In genomic region chr7:43443126-43443916, GRCm38 (mm10) we compare ENCODE assay signal across 8 mouse cellular contexts. TPM values are rescaled to one million over a fixed set of nuclear protein-coding genes. Genes with fewer than 3 reads are reported as not detected.
DNase-seq lines count a peak whose midpoint lies in the region; ATAC-seq and TF ChIP-seq lines count a peak whose summit lies in the region.

No protein-coding gene starts in this region.

- peak overlapping the region; percentile 92 for H3K4me2 ChIP-seq in heart, embryonic 13.5 days
- H3K4me2 ChIP-seq in kidney, postnatal 0 days (ENCODE audit: low read length): peak overlapping the region; percentile 80
- H3K4me2 ChIP-seq in liver, embryonic 12.5 days: peak overlapping the region; percentile 96
- H3K4me2 ChIP-seq in stomach, embryonic 14.5 days (replicated peaks; ENCODE audit: low read depth, low read length): peak overlapping the region; percentile 92

- peaks cover 20% of the 10 kb centered on the region for H3K4me1 ChIP-seq in brown adipose tissue, adult 24 weeks (ENCODE audit: control insufficient read depth, insufficient read depth, insufficient read length, low read length)
- peaks cover 49% of the 10 kb centered on the region for H3K4me1 ChIP-seq in heart, embryonic 13.5 days
- peaks cover 12% of the 10 kb centered on the region; the same call in 1 of the 2 replicates for H3K4me1 ChIP-seq in kidney, postnatal 0 days (replicated peaks; ENCODE audit: insufficient read depth, low read length)
- H3K4me1 ChIP-seq in liver, embryonic 12.5 days: peaks cover 53% of the 10 kb centered on the region
- H3K4me1 ChIP-seq in stomach, embryonic 14.5 days (ENCODE audit: control insufficient read depth, insufficient read depth, low read length): peaks cover 12% of the 10 kb centered on the region

- H3K27me3 ChIP-seq in heart, embryonic 13.5 days (replicated peaks): peaks cover 4% of the 10 kb centered on the region; the same call in 1 of the 2 replicates
- no peaks in the 10 kb centered on the region for H3K27me3 ChIP-seq in kidney, postnatal 0 days (ENCODE audit: insufficient read depth, low read length)
- no peaks in the 10 kb centered on the region for H3K27me3 ChIP-seq in liver, embryonic 12.5 days (replicated peaks)
- no peaks in the 10 kb centered on the region for H3K27me3 ChIP-seq in stomach, embryonic 14.5 days (ENCODE audit: control insufficient read depth, insufficient read depth, low read length)

- peak; percentile 54 for DNase-seq in fibroblast of lung, adult 2 months (ENCODE audit: low read depth)
- DNase-seq in kidney, postnatal 0 days (ENCODE audit: low spot score): peak; percentile 91
- peak; percentile 48 to 49 for DNase-seq in natural killer cell, adult 2 months (ENCODE audit: low spot score in 2 of 2)

- H3K4me3 ChIP-seq in brown adipose tissue, adult 24 weeks (ENCODE audit: insufficient read depth, low read depth, low read length): peak overlapping the region; percentile 63
- peak overlapping the region; percentile 69 for H3K4me3 ChIP-seq in heart, embryonic 13.5 days
- peak overlapping the region; percentile 48 for H3K4me3 ChIP-seq in kidney, postnatal 0 days (replicated peaks; ENCODE audit: low read depth, low read length)
- H3K4me3 ChIP-seq in liver, embryonic 12.5 days: peak overlapping the region; percentile 72
- peak overlapping the region; percentile 53 for H3K4me3 ChIP-seq in stomach, embryonic 14.5 days (ENCODE audit: low read depth, low read length)

- WGBS in heart, embryonic 13.5 days: under 1% methylated on average over 36 of the region's 36 CpGs
- under 1% methylated on average over 36 of the region's 36 CpGs for WGBS in kidney, postnatal 0 days
- WGBS in liver, embryonic 12.5 days (ENCODE audit: insufficient replicate concordance): under 1% methylated on average over 36 of the region's 36 CpGs
- WGBS in stomach, embryonic 14.5 days: under 1% methylated on average over 36 of the region's 36 CpGs

- no peaks in the 10 kb centered on the region for H3K9me3 ChIP-seq in heart, embryonic 13.5 days
- H3K9me3 ChIP-seq in kidney, postnatal 0 days (replicated peaks; ENCODE audit: low read length): no peaks in the 10 kb centered on the region
- no peaks in the 10 kb centered on the region for H3K9me3 ChIP-seq in liver, embryonic 12.5 days (replicated peaks)
- H3K9me3 ChIP-seq in stomach, embryonic 14.5 days (ENCODE audit: control insufficient read depth, low read depth, low read length): no peaks in the 10 kb centered on the region

- H3K36me3 ChIP-seq in heart, embryonic 13.5 days: peaks cover 7% of the 10 kb centered on the region; the same call in 1 of the 2 replicates
- H3K36me3 ChIP-seq in kidney, postnatal 0 days (ENCODE audit: insufficient read depth, low read length): no peaks in the 10 kb centered on the region
- no peaks in the 10 kb centered on the region for H3K36me3 ChIP-seq in liver, embryonic 12.5 days
- no peaks in the 10 kb centered on the region for H3K36me3 ChIP-seq in stomach, embryonic 14.5 days (ENCODE audit: control insufficient read depth, insufficient read depth, low read length)

- peak overlapping the region; percentile 97 for H3K27ac ChIP-seq in brown adipose tissue, adult 24 weeks (replicated peaks; ENCODE audit: low read depth, low read length)
- H3K27ac ChIP-seq in heart, embryonic 13.5 days (replicated peaks): peak overlapping the region; percentile 100
- H3K27ac ChIP-seq in kidney, postnatal 0 days: peak overlapping the region; percentile 99
- H3K27ac ChIP-seq in liver, embryonic 12.5 days: peak overlapping the region; percentile 88
- peak overlapping the region; percentile 95 for H3K27ac ChIP-seq in stomach, embryonic 14.5 days (ENCODE audit: low read length)

- peak; percentile 83 for ATAC-seq in CD4-positive, CD25-positive, alpha-beta regulatory T cell, adult 4 months
- ATAC-seq in heart, embryonic 13.5 days (ENCODE audit: extremely low read depth, insufficient number of reproducible peaks, low FRiP score, low TSS enrichment): peak; percentile 65
- peak; percentile 93 for ATAC-seq in kidney, postnatal 0 days (replicated peaks; ENCODE audit: low FRiP score, low read depth)
- peak; percentile 84 for ATAC-seq in liver, embryonic 12.5 days
- ATAC-seq in stomach, embryonic 14.5 days (ENCODE audit: insufficient number of reproducible peaks, insufficient read depth, low FRiP score, low read depth): peak; percentile 89

- TF ChIP-seq CTCF in kidney, postnatal 0 days (IDR thresholded peaks at IDR 0.05; ENCODE audit: low read depth): no peak

- H3K9ac ChIP-seq in heart, embryonic 13.5 days: peak overlapping the region; percentile 86
- peak overlapping the region; percentile 67 for H3K9ac ChIP-seq in kidney, postnatal 0 days (ENCODE audit: low read depth, low read length)
- H3K9ac ChIP-seq in liver, embryonic 12.5 days: peak overlapping the region; percentile 75
- peak overlapping the region; percentile 48 for H3K9ac ChIP-seq in stomach, embryonic 14.5 days (replicated peaks; ENCODE audit: low read depth, low read length)

RNA-seq across cellular contexts. Expression of gene Etfb, which starts 0.6 kb away (rescaled TPM):
- polyA plus RNA-seq in CD4-positive, CD25-positive, alpha-beta regulatory T cell, adult 4 months (2017; shearing (Covaris generic)): 100 to 1,000 TPM; 177 to 184 TPM
- 2,383 and 2,841 TPM in 2 replicates for polyA plus RNA-seq in brown adipose tissue, adult 24 weeks (2012; ENCODE audit: insufficient read depth, insufficient read length, missing spikeins)
- polyA plus RNA-seq in heart, embryonic 13.5 days (2015; fragmentation: Nextera tagmentation; extraction: Ambion mirVana): 513 and 605 TPM in 2 replicates
- 575 and 604 TPM in 2 replicates for polyA plus RNA-seq in kidney, postnatal 0 days (2015; fragmentation: Nextera tagmentation; extraction: Ambion mirVana)
- polyA plus RNA-seq in liver, embryonic 12.5 days (2016; fragmentation: Nextera tagmentation; extraction: Ambion mirVana): 238 and 249 TPM in 2 replicates
- 290 and 313 TPM in 2 replicates for polyA plus RNA-seq in stomach, embryonic 14.5 days (2014; fragmentation: Nextera tagmentation; extraction: Ambion mirVana)

RNA-seq across cellular contexts. Expression of gene Gm45233, which starts 0.6 kb away (rescaled TPM):
- not detected for polyA plus RNA-seq in CD4-positive, CD25-positive, alpha-beta regulatory T cell, adult 4 months (2017; shearing (Covaris generic))
- polyA plus RNA-seq in brown adipose tissue, adult 24 weeks (2012; ENCODE audit: insufficient read depth, insufficient read length, missing spikeins): not detected in 2 replicates
- 0.32 and 0.33 TPM in 2 replicates for polyA plus RNA-seq in heart, embryonic 13.5 days (2015; fragmentation: Nextera tagmentation; extraction: Ambion mirVana)
- polyA plus RNA-seq in kidney, postnatal 0 days (2015; fragmentation: Nextera tagmentation; extraction: Ambion mirVana): 0.24 and 0.29 TPM in 2 replicates
- polyA plus RNA-seq in liver, embryonic 12.5 days (2016; fragmentation: Nextera tagmentation; extraction: Ambion mirVana): 0.26 and 0.59 TPM in 2 replicates
- 0.30 and 0.46 TPM in 2 replicates for polyA plus RNA-seq in stomach, embryonic 14.5 days (2014; fragmentation: Nextera tagmentation; extraction: Ambion mirVana)

RNA-seq across cellular contexts. Expression of gene Cldnd2, which starts 2.7 kb away (rescaled TPM):
- polyA plus RNA-seq in CD4-positive, CD25-positive, alpha-beta regulatory T cell, adult 4 months (2017; shearing (Covaris generic)): not detected
- polyA plus RNA-seq in brown adipose tissue, adult 24 weeks (2012; ENCODE audit: insufficient read depth, insufficient read length, missing spikeins): not detected in 2 replicates
- not detected in 2 replicates for polyA plus RNA-seq in heart, embryonic 13.5 days (2015; fragmentation: Nextera tagmentation; extraction: Ambion mirVana)
- 0.18 TPM in 1 of 2 replicates, not detected in the other for polyA plus RNA-seq in kidney, postnatal 0 days (2015; fragmentation: Nextera tagmentation; extraction: Ambion mirVana)
- polyA plus RNA-seq in liver, embryonic 12.5 days (2016; fragmentation: Nextera tagmentation; extraction: Ambion mirVana): not detected in 2 replicates
- not detected in 2 replicates for polyA plus RNA-seq in stomach, embryonic 14.5 days (2014; fragmentation: Nextera tagmentation; extraction: Ambion mirVana)

RNA-seq across cellular contexts. Expression of gene Nkg7, which starts 6.4 kb away (rescaled TPM):
- 100 to 1,000 TPM; 106 to 121 TPM for polyA plus RNA-seq in CD4-positive, CD25-positive, alpha-beta regulatory T cell, adult 4 months (2017; shearing (Covaris generic))
- polyA plus RNA-seq in brown adipose tissue, adult 24 weeks (2012; ENCODE audit: insufficient read depth, insufficient read length, missing spikeins): 2.2 TPM in 1 of 2 replicates, not detected in the other
- 0.85 and 1.4 TPM in 2 replicates for polyA plus RNA-seq in heart, embryonic 13.5 days (2015; fragmentation: Nextera tagmentation; extraction: Ambion mirVana)
- polyA plus RNA-seq in kidney, postnatal 0 days (2015; fragmentation: Nextera tagmentation; extraction: Ambion mirVana): 0.20 and 0.49 TPM in 2 replicates
- polyA plus RNA-seq in liver, embryonic 12.5 days (2016; fragmentation: Nextera tagmentation; extraction: Ambion mirVana): 3.8 and 4.4 TPM in 2 replicates
- 0.39 and 1.4 TPM in 2 replicates for polyA plus RNA-seq in stomach, embryonic 14.5 days (2014; fragmentation: Nextera tagmentation; extraction: Ambion mirVana)

RNA-seq across cellular contexts. Expression of gene Lim2, which starts 15.9 kb away (rescaled TPM):
- not detected for polyA plus RNA-seq in CD4-positive, CD25-positive, alpha-beta regulatory T cell, adult 4 months (2017; shearing (Covaris generic))
- not detected in 2 replicates for polyA plus RNA-seq in brown adipose tissue, adult 24 weeks (2012; ENCODE audit: insufficient read depth, insufficient read length, missing spikeins)
- polyA plus RNA-seq in heart, embryonic 13.5 days (2015; fragmentation: Nextera tagmentation; extraction: Ambion mirVana): 0.34 TPM in 1 of 2 replicates, not detected in the other
- polyA plus RNA-seq in kidney, postnatal 0 days (2015; fragmentation: Nextera tagmentation; extraction: Ambion mirVana): not detected in 2 replicates
- polyA plus RNA-seq in liver, embryonic 12.5 days (2016; fragmentation: Nextera tagmentation; extraction: Ambion mirVana): not detected in 2 replicates
- not detected in 2 replicates for polyA plus RNA-seq in stomach, embryonic 14.5 days (2014; fragmentation: Nextera tagmentation; extraction: Ambion mirVana)

Comparison
In these comparisons a context has a peak if more than half of its experiments do, and no peak if none do; other contexts are left out.
1. Peak in every context shown above with its lines: DNase-seq, ATAC-seq, H3K4me3 ChIP-seq and H3K27ac ChIP-seq.